Mouse (Mus musculus) left cerebral cortex, adult 18-20 months (tissue): ENCODE data around the gene Thap8. TPM values are rescaled to one million over a fixed set of nuclear protein-coding genes. Genes with fewer than 3 reads are reported as not detected.

Source experiments
- DNase-seq, 2 experiments: peaks; one replicate each; pipeline ENCODE4 v3.0.0; 2021 to 2022; ENCODE audit warnings: low spot score in 2 of 2, mixed read lengths in 1 of 2
- total RNA-seq, 2 experiments: library from RNA; stranded (reverse); gene quantifications; 2 replicates each; pipeline ENCODE4 v1.2.3; 2021

Gene Thap8
- total RNA-seq, 2 experiments from 2014 or later = 0.26 to 0.37 TPM

- no peak for DNase-seq
These were observed 2.8 kb downstream of the Thap8 start for GRCm38 (mm10) chr7:30282740-30283139.

- DNase-seq = no peak
These were observed 7.0 kb downstream of the Thap8 start for GRCm38 (mm10) chr7:30286701-30287410.

GRCm38 (mm10) chr7:30288046-30288445, 8.2 kb downstream of the Thap8 start:
- no peak for DNase-seq

- no peak for DNase-seq
These were observed 9.3 kb downstream of the Thap8 start for GRCm38 (mm10) chr7:30289071-30289713.

- peak in 1 of 2 experiments; percentile 29 for DNase-seq
These were observed 10.0 kb downstream of the Thap8 start for GRCm38 (mm10) chr7:30289714-30290399.

- DNase-seq = peak; percentile 93
These were observed 11.6 kb downstream of the Thap8 start, which contains the start of gene Clip3 for GRCm38 (mm10) chr7:30291215-30292131. TSS of gene Clip3 (plus strand) at chr7:30291728.

- DNase-seq = peak; percentile 36 to 53
These were observed 13.9 kb downstream of the Thap8 start for GRCm38 (mm10) chr7:30293795-30294194.

- DNase-seq = no peak
These were observed 14.4 kb downstream of the Thap8 start for GRCm38 (mm10) chr7:30294296-30294695.

- DNase-seq = peak; percentile 47 to 51
These were observed 15.2 kb downstream of the Thap8 start for GRCm38 (mm10) chr7:30295103-30295502.

- DNase-seq = no peak
These were observed 16.9 kb downstream of the Thap8 start for GRCm38 (mm10) chr7:30296816-30297215.

- DNase-seq = no peak
These were observed 17.4 kb downstream of the Thap8 start for GRCm38 (mm10) chr7:30297266-30297665.

- no peak for DNase-seq
These were observed 21.0 kb downstream of the Thap8 start for GRCm38 (mm10) chr7:30300914-30301313.

GRCm38 (mm10) chr7:30306083-30306779, 26.3 kb downstream of the Thap8 start:
- no peak for DNase-seq

GRCm38 (mm10) chr7:30308076-30309005, 28.4 kb downstream of the Thap8 start, which contains the start of gene Alkbh6:
TSS of gene Alkbh6 (plus strand) at chr7:30308717.
- DNase-seq = peak; percentile 90 to 96

- DNase-seq = no peak
These were observed 29.7 kb downstream of the Thap8 start for GRCm38 (mm10) chr7:30309395-30310129.

GRCm38 (mm10) chr7:30310136-30310535, 30.2 kb downstream of the Thap8 start:
- DNase-seq = no peak

GRCm38 (mm10) chr7:30313666-30314320, 33.9 kb downstream of the Thap8 start:
- no peak for DNase-seq

- DNase-seq = no peak
These were observed 34.8 kb downstream of the Thap8 start, which contains the start of gene Syne4 for GRCm38 (mm10) chr7:30314721-30315155. TSS of gene Syne4 (plus strand) at chr7:30314807.
